Mouse (Mus musculus): Measurements from ENCODE around the gene Tmx2.
A peak's percentile ranks its signal among the peaks of the same experiment; 100 is the strongest.

- TF ChIP-seq CTCF (IDR thresholded peaks at IDR 0.05 in 2 of 3, conservative IDR thresholded peaks at IDR 0.05 in 1 of 3; ENCODE audit: control insufficient read depth in 1 of 3, insufficient read depth in 1 of 3, low read depth in 2 of 3, low read length in 3 of 3, poor library complexity in 1 of 3, severe bottlenecking in 1 of 3) (no peak), POLR2A (IDR thresholded peaks at IDR 0.05; ENCODE audit: control insufficient read depth in 1 of 2, insufficient read depth in 1 of 2, low read depth in 1 of 2, low read length in 2 of 2, poor library complexity in 1 of 2) (0 out of 4 replicates have a peak, but pooled peaks of 1 of the 2 experiments have one; percentile 18), ZKSCAN1 (IDR thresholded peaks at IDR 0.05; ENCODE audit: low read depth, low read length) (no peak)
Observed at GRCm38 (mm10) chr2:84682605-84683183, 3.8 kb upstream of the Tmx2 start.

Measured in MEL (cell line).